Mouse (Mus musculus): Measurements from ENCODE around the gene Pip5k1b. TPM values are rescaled to one million over a fixed set of nuclear protein-coding genes. Genes with fewer than 3 reads are reported as not detected.

Pip5k1b gene
- polyA plus RNA-seq, 1 experiment: 10.4 TPM

- no peak overlapping the region for H3K4me3 ChIP-seq (replicated peaks; ENCODE audit: control insufficient read depth, low read depth, low read length)
- 88% methylated on average over 6 of the region's 6 CpGs for WGBS
- TF ChIP-seq CTCF (IDR thresholded peaks at IDR 0.05; ENCODE audit: control insufficient read depth, insufficient read depth, low read length): no peak
- TF ChIP-seq POLR2A (IDR thresholded peaks at IDR 0.05; ENCODE audit: borderline replicate concordance, control insufficient read depth, low read depth, low read length): no peak
These were observed 187.3 kb downstream of the Pip5k1b start for GRCm38 (mm10) chr19:24368419-24368818.

GRCm38 (mm10) chr19:24367722-24368121, 187.9 kb downstream of the Pip5k1b start:
- Histone ChIP-seq H3K4me1 (ENCODE audit: control insufficient read depth, insufficient read depth, low read length) (no peaks in the 10 kb centered on the region), H3K4me3 (replicated peaks; ENCODE audit: control insufficient read depth, low read depth, low read length) (no peak overlapping the region), H3K27ac (ENCODE audit: control insufficient read depth, insufficient read depth, low read depth, low read length, poor library complexity) (no peak overlapping the region)
- TF ChIP-seq POLR2A (IDR thresholded peaks at IDR 0.05; ENCODE audit: borderline replicate concordance, control insufficient read depth, low read depth, low read length) (no peak), CTCF (IDR thresholded peaks at IDR 0.05; ENCODE audit: control insufficient read depth, insufficient read depth, low read length) (no peak)
- 92% methylated on average over 4 of the region's 4 CpGs for WGBS

More at GRCm38 (mm10) chr19:24368419-24368818, 187.3 kb downstream of the Pip5k1b start:
- Histone ChIP-seq H3K27ac (ENCODE audit: control insufficient read depth, insufficient read depth, low read depth, low read length, poor library complexity) (no peak overlapping the region), H3K4me1 (ENCODE audit: control insufficient read depth, insufficient read depth, low read length) (no peaks in the 10 kb centered on the region)

- Histone ChIP-seq H3K4me1 (ENCODE audit: control insufficient read depth, insufficient read depth, low read length) (no peaks in the 10 kb centered on the region), H3K4me3 (replicated peaks; ENCODE audit: control insufficient read depth, low read depth, low read length) (no peak overlapping the region), H3K27ac (ENCODE audit: control insufficient read depth, insufficient read depth, low read depth, low read length, poor library complexity) (no peak overlapping the region)
- WGBS: 84% methylated on average over 1 of the region's 1 CpGs
- no peak for TF ChIP-seq CTCF (IDR thresholded peaks at IDR 0.05; ENCODE audit: control insufficient read depth, insufficient read depth, low read length)
- TF ChIP-seq POLR2A (IDR thresholded peaks at IDR 0.05; ENCODE audit: borderline replicate concordance, control insufficient read depth, low read depth, low read length): no peak
These were observed 188.9 kb downstream of the Pip5k1b start for GRCm38 (mm10) chr19:24366747-24367146.

GRCm38 (mm10) chr19:24362626-24363321, 192.9 kb downstream of the Pip5k1b start:
- whole genome bisulfite sequencing: 89% methylated on average over 8 of the region's 8 CpGs
- no peak for TF ChIP-seq POLR2A (IDR thresholded peaks at IDR 0.05; ENCODE audit: borderline replicate concordance, control insufficient read depth, low read depth, low read length)
- no peak for TF ChIP-seq CTCF (IDR thresholded peaks at IDR 0.05; ENCODE audit: control insufficient read depth, insufficient read depth, low read length)
- Histone ChIP-seq H3K4me1 (ENCODE audit: control insufficient read depth, insufficient read depth, low read length) (no peaks in the 10 kb centered on the region), H3K4me3 (replicated peaks; ENCODE audit: control insufficient read depth, low read depth, low read length) (no peak overlapping the region), H3K27ac (ENCODE audit: control insufficient read depth, insufficient read depth, low read depth, low read length, poor library complexity) (no peak overlapping the region)

GRCm38 (mm10) chr19:24359270-24359669, 196.4 kb downstream of the Pip5k1b start:
- H3K4me1 ChIP-seq (ENCODE audit: control insufficient read depth, insufficient read depth, low read length): no peaks in the 10 kb centered on the region
- 93% methylated on average over 9 of the region's 9 CpGs for WGBS

GRCm38 (mm10) chr19:24352298-24352959, 203.2 kb downstream of the Pip5k1b start:
- 94% methylated on average over 5 of the region's 5 CpGs for WGBS
- Histone ChIP-seq H3K4me1 (ENCODE audit: control insufficient read depth, insufficient read depth, low read length) (no peaks in the 10 kb centered on the region), H3K4me3 (replicated peaks; ENCODE audit: control insufficient read depth, low read depth, low read length) (no peak overlapping the region), H3K27ac (ENCODE audit: control insufficient read depth, insufficient read depth, low read depth, low read length, poor library complexity) (no peak overlapping the region)
- TF ChIP-seq CTCF (IDR thresholded peaks at IDR 0.05; ENCODE audit: control insufficient read depth, insufficient read depth, low read length): no peak
- no peak for TF ChIP-seq POLR2A (IDR thresholded peaks at IDR 0.05; ENCODE audit: borderline replicate concordance, control insufficient read depth, low read depth, low read length)

More at GRCm38 (mm10) chr19:24359270-24359669, 196.4 kb downstream of the Pip5k1b start:
- no peak overlapping the region for H3K4me3 ChIP-seq (replicated peaks; ENCODE audit: control insufficient read depth, low read depth, low read length)
- TF ChIP-seq POLR2A (IDR thresholded peaks at IDR 0.05; ENCODE audit: borderline replicate concordance, control insufficient read depth, low read depth, low read length): no peak
- no peak for TF ChIP-seq CTCF (IDR thresholded peaks at IDR 0.05; ENCODE audit: control insufficient read depth, insufficient read depth, low read length)
- no peak overlapping the region for H3K27ac ChIP-seq (ENCODE audit: control insufficient read depth, insufficient read depth, low read depth, low read length, poor library complexity)

- Histone ChIP-seq H3K27ac (ENCODE audit: control insufficient read depth, insufficient read depth, low read depth, low read length, poor library complexity) (no peak overlapping the region), H3K4me1 (ENCODE audit: control insufficient read depth, insufficient read depth, low read length) (no peaks in the 10 kb centered on the region), H3K4me3 (replicated peaks; ENCODE audit: control insufficient read depth, low read depth, low read length) (no peak overlapping the region)
- WGBS: 91% methylated on average over 8 of the region's 8 CpGs
- TF ChIP-seq CTCF (IDR thresholded peaks at IDR 0.05; ENCODE audit: control insufficient read depth, insufficient read depth, low read length): no peak
- TF ChIP-seq POLR2A (IDR thresholded peaks at IDR 0.05; ENCODE audit: borderline replicate concordance, control insufficient read depth, low read depth, low read length): no peak
These were observed 211.2 kb downstream of the Pip5k1b start for GRCm38 (mm10) chr19:24344501-24344900.

- 88% methylated on average over 5 of the region's 5 CpGs for WGBS
- Histone ChIP-seq H3K4me3 (replicated peaks; ENCODE audit: control insufficient read depth, low read depth, low read length) (no peak overlapping the region), H3K27ac (ENCODE audit: control insufficient read depth, insufficient read depth, low read depth, low read length, poor library complexity) (no peak overlapping the region), H3K4me1 (ENCODE audit: control insufficient read depth, insufficient read depth, low read length) (no peaks in the 10 kb centered on the region)
- TF ChIP-seq POLR2A (IDR thresholded peaks at IDR 0.05; ENCODE audit: borderline replicate concordance, control insufficient read depth, low read depth, low read length): no peak
- no peak for TF ChIP-seq CTCF (IDR thresholded peaks at IDR 0.05; ENCODE audit: control insufficient read depth, insufficient read depth, low read length)
These were observed 212.9 kb downstream of the Pip5k1b start for GRCm38 (mm10) chr19:24342786-24343185.

All from bone marrow, adult 2 months (tissue).